Mouse (Mus musculus) MEL (cell line): ENCODE data around the gene Scarb1. TPM values are rescaled to one million over a fixed set of nuclear protein-coding genes. Genes with fewer than 3 reads are reported as not detected.

Experiments
- DNase-seq: peaks from one replicate; pipeline ENCODE4 v3.0.0; 2011; ENCODE audit warnings: low read depth, low spot score
- H3K27ac ChIP-seq: 2 replicates; pipeline ENCODE4 v1.5.1; 2012; ENCODE audit warnings: low read depth, mild to moderate bottlenecking, control low read depth, low read length, moderate library complexity; ENCODE audit not compliant: control insufficient read depth
- H3K27me3 ChIP-seq, 2 experiments: fragments of 150-350 bp in 1 of 2; sonication (generic) in 1 of 2; 2 replicates each; pipeline ENCODE4 v1.6.1; 2012; ENCODE audit warnings: low read length in 2 of 2, mild to moderate bottlenecking in 2 of 2, improper control_type of control experiment in 1 of 2, moderate library complexity in 1 of 2; ENCODE audit not compliant: insufficient read depth in 2 of 2, control insufficient read depth in 1 of 2
- H3K36me3 ChIP-seq, 2 experiments: 2 replicates each; pipeline ENCODE4 v1.6.1; 2012 to 2014; ENCODE audit warnings: low read length in 2 of 2, improper control_type of control experiment in 1 of 2, inconsistent platforms in 1 of 2, mild to moderate bottlenecking in 1 of 2; ENCODE audit not compliant: insufficient read depth in 2 of 2, control insufficient read depth in 1 of 2
- H3K4me1 ChIP-seq, 2 experiments: fragments of 150-350 bp in 1 of 2; sonication (generic) in 1 of 2; 2 replicates each; pipeline ENCODE4 v1.6.1; 2012; ENCODE audit warnings: low read length in 2 of 2, improper control_type of control experiment in 1 of 2, mild to moderate bottlenecking in 1 of 2; ENCODE audit not compliant: insufficient read depth in 2 of 2, control insufficient read depth in 1 of 2
- H3K4me3 ChIP-seq, 2 experiments: fragments of 150-350 bp in 1 of 2; sonication (generic) in 1 of 2; 2 replicates each; pipeline ENCODE4 v1.5.1; 2012; ENCODE audit warnings: low read depth in 2 of 2, low read length in 2 of 2, mild to moderate bottlenecking in 2 of 2, moderate library complexity in 2 of 2, control low read depth in 1 of 2, improper control_type of control experiment in 1 of 2; ENCODE audit not compliant: control insufficient read depth in 1 of 2, insufficient read depth in 1 of 2
- H3K79me2 ChIP-seq: 2 replicates; pipeline ENCODE4 v1.6.1; 2012; ENCODE audit warnings: mild to moderate bottlenecking, low read length, moderate library complexity; ENCODE audit not compliant: control insufficient read depth, poor library complexity, insufficient read depth
- H3K9ac ChIP-seq: 2 replicates; pipeline ENCODE4 v1.6.1; 2012; ENCODE audit warnings: low read depth, mild to moderate bottlenecking, control low read depth, low read length, moderate library complexity; ENCODE audit not compliant: control insufficient read depth, poor library complexity, severe bottlenecking
- H3K9me3 ChIP-seq: fragments of 150-350 bp; sonication (generic); replicated peaks from 2 replicates; pipeline ENCODE4 v1.6.1; 2012; ENCODE audit warnings: mild to moderate bottlenecking, low read length, improper control_type of control experiment, moderate library complexity; ENCODE audit not compliant: insufficient read depth
- CHD2 ChIP-seq: IDR thresholded peaks from 2 replicates; pipeline ENCODE4 v1.6.1; 2011; ENCODE audit warnings: low read length, improper control_type of control experiment
- ELF1 ChIP-seq: IDR thresholded peaks from 2 replicates; pipeline ENCODE4 v1.6.1; 2014; ENCODE audit warnings: low read depth, mild to moderate bottlenecking, inconsistent platforms, low read length, improper control_type of control experiment, moderate library complexity
- ETS1 ChIP-seq: IDR thresholded peaks from 2 replicates; pipeline ENCODE4 v1.6.1; 2012; ENCODE audit warnings: low read depth, mild to moderate bottlenecking, inconsistent platforms, low read length, improper control_type of control experiment, moderate library complexity
- HCFC1 ChIP-seq: IDR thresholded peaks from 2 replicates; pipeline ENCODE4 v1.6.1; 2012; ENCODE audit warnings: low read depth, mild to moderate bottlenecking, inconsistent platforms, low read length, improper control_type of control experiment, moderate library complexity
- MEF2A ChIP-seq: IDR thresholded peaks from 2 replicates; pipeline ENCODE4 v1.6.1; 2014; ENCODE audit warnings: low read depth, mild to moderate bottlenecking, inconsistent platforms, low read length, improper control_type of control experiment; ENCODE audit not compliant: poor library complexity, insufficient replicate concordance, severe bottlenecking; ENCODE audit errors: extremely low read depth
- MXI1 ChIP-seq: IDR thresholded peaks from 2 replicates; pipeline ENCODE4 v1.6.1; 2011; ENCODE audit warnings: mild to moderate bottlenecking, low read depth, low read length, improper control_type of control experiment
- MYC ChIP-seq: IDR thresholded peaks from 2 replicates; pipeline ENCODE4 v1.6.1; 2011; ENCODE audit warnings: low read depth, mild to moderate bottlenecking, low read length, improper control_type of control experiment, moderate library complexity
- NRF1 ChIP-seq: IDR thresholded peaks from 2 replicates; pipeline ENCODE4 v1.6.1; 2014; ENCODE audit warnings: low read depth, mild to moderate bottlenecking, inconsistent platforms, low read length, improper control_type of control experiment, moderate library complexity; ENCODE audit not compliant: poor library complexity, insufficient read depth, severe bottlenecking
- RAD21 ChIP-seq: IDR thresholded peaks from 2 replicates; pipeline ENCODE4 v1.6.1; 2011; ENCODE audit warnings: mild to moderate bottlenecking, low read depth, low read length, improper control_type of control experiment
- RCOR1 ChIP-seq: IDR thresholded peaks from 2 replicates; pipeline ENCODE4 v1.6.1; 2012; ENCODE audit warnings: low read depth, mild to moderate bottlenecking, inconsistent platforms, low read length, improper control_type of control experiment
- SIN3A ChIP-seq: IDR thresholded peaks from 2 replicates; pipeline ENCODE4 v1.6.1; 2012; ENCODE audit warnings: low read length, improper control_type of control experiment, inconsistent platforms
- TAL1 ChIP-seq: IDR thresholded peaks from 2 replicates; pipeline ENCODE4 v1.6.1; 2012; ENCODE audit warnings: mild to moderate bottlenecking, inconsistent platforms, low read length, moderate library complexity, mixed read lengths
- TCF12 ChIP-seq: IDR thresholded peaks from 2 replicates; pipeline ENCODE4 v1.6.1; 2014; ENCODE audit warnings: low read depth, mild to moderate bottlenecking, inconsistent platforms, low read length, improper control_type of control experiment, moderate library complexity
- USF2 ChIP-seq, 2 experiments: IDR thresholded peaks; 2 replicates each; pipeline ENCODE4 v1.6.1; 2011 to 2012; ENCODE audit warnings: improper control_type of control experiment in 2 of 2, low read length in 2 of 2, borderline replicate concordance in 1 of 2, inconsistent platforms in 1 of 2, low read depth in 1 of 2, mild to moderate bottlenecking in 1 of 2; ENCODE audit not compliant: insufficient read depth in 1 of 2
- ZNF384 ChIP-seq: IDR thresholded peaks from 2 replicates; pipeline ENCODE4 v1.6.1; 2012; ENCODE audit warnings: low read depth, mild to moderate bottlenecking, inconsistent platforms, low read length, improper control_type of control experiment
- polyA plus RNA-seq, 2 experiments: library from polyadenylated mRNA; stranded (reverse) in 1 of 2; unstranded in 1 of 2; fragments of >175 nt in 1 of 2; fragments of >200 nt in 1 of 2; gene quantifications; 2 replicates each; pipeline versions ENCODE4 v1.2.1 to v1.2.4; 2012; ENCODE audit warnings: low replicate concordance in 2 of 2, low read depth in 1 of 2; ENCODE audit not compliant: insufficient read length in 2 of 2, insufficient read depth in 1 of 2, missing spikeins in 1 of 2
- total RNA-seq: library from RNA; depleted of rRNA; stranded (reverse); fragments of 300-350 nt; gene quantifications from 2 replicates; pipeline ENCODE4 v1.2.3, GENCODE M21; 2012

The Scarb1 gene
- total and polyA plus RNA-seq, 3 experiments: 53.1 to 98.3 TPM; not detected in 1

GRCm38 (mm10) chr5:125297171-125297570 lies 43.7 kb downstream of the Scarb1 start:
- DNase-seq: no peak
- no peaks in the 10 kb centered on the region for H3K4me1 ChIP-seq
- no peaks in the 10 kb centered on the region for H3K9me3 ChIP-seq
- H3K9ac ChIP-seq: no peak overlapping the region
- H3K79me2 ChIP-seq: no peaks in the 10 kb centered on the region
- H3K27me3 ChIP-seq: no peaks in the 10 kb centered on the region
- peaks cover 0 to 27% of the 10 kb centered on the region in 2 experiments; a peak in 3 of 4 replicates for H3K36me3 ChIP-seq
- no peak overlapping the region for H3K27ac ChIP-seq
- no peak for TF ChIP-seq NRF1
- no peak for TF ChIP-seq RCOR1
- TF ChIP-seq TAL1: no peak
- no peak for TF ChIP-seq RAD21
- TF ChIP-seq TCF12: no peak
- TF ChIP-seq, all 39 proteins: peak for 0
- no peak overlapping the region for H3K4me3 ChIP-seq

- Histone ChIP-seq H3K9me3 (no peaks in the 10 kb centered on the region), H3K79me2 (no peaks in the 10 kb centered on the region), H3K4me3 (no peak overlapping the region), H3K27me3 (no peaks in the 10 kb centered on the region), H3K27ac (no peak overlapping the region), H3K36me3 (peaks cover 2 to 11% of the 10 kb centered on the region in 2 experiments; a peak in 3 of 4 replicates), H3K9ac (no peak overlapping the region), H3K4me1 (0 out of 4 replicates have a peak, but pooled peaks cover 0 to 5% of the 10 kb centered on the region in 2 experiments)
- no peak for DNase-seq
- TF ChIP-seq ELF1: no peak
- no peak for TF ChIP-seq CHD2
- TF ChIP-seq MXI1: no peak
- TF ChIP-seq MYC: no peak
- TF ChIP-seq ETS1: no peak
- TF ChIP-seq ZNF384: no peak
- no peak for TF ChIP-seq MEF2A
- no peak for TF ChIP-seq HCFC1
- TF ChIP-seq USF2 (IDR thresholded peaks at IDR 0.05; ENCODE audit: borderline replicate concordance in 1 of 2, insufficient read depth in 1 of 2, low read depth in 1 of 2, low read length in 2 of 2): no peak
- TF ChIP-seq SIN3A: no peak
- TF ChIP-seq NRF1: no peak
Observed at GRCm38 (mm10) chr5:125292951-125293350, 47.9 kb downstream of the Scarb1 start.
